9 mouse cellular contexts compared by ENCODE assay signal in genomic region chr6:83710361-83711066, GRCm38 (mm10). TPM values are rescaled to one million over a fixed set of nuclear protein-coding genes. Genes with fewer than 3 reads are reported as not detected.
A peak's percentile ranks its signal among the peaks of the same experiment; 100 is the strongest.
DNase-seq lines count a peak whose midpoint lies in the region; ATAC-seq and TF ChIP-seq lines count a peak whose summit lies in the region.
"Had no signal": no experiment of that assay in that cellular context is flagged by ENCODE, and none has a peak within 500 bp of the region (broad histone marks: within the 10 kb centered on the region; RNA-seq: fewer than 3 reads in every experiment).

No protein-coding gene starts in this region.

- in situ Hi-C loops in Patski (cut with MboI; ENCODE audit: low pct_unique_long_range_greater_than_20kb): no loop called here

- H3K27ac ChIP-seq in kidney, embryonic 15.5 days: no peak overlapping the region
- no peak overlapping the region for H3K27ac ChIP-seq in hindbrain, embryonic 15.5 days (replicated peaks)
- no peak overlapping the region for H3K27ac ChIP-seq in midbrain, embryonic 15.5 days

- no peak for DNase-seq in kidney, adult 9 months
- no peak for DNase-seq in Patski (ENCODE audit: low read depth, low spot score)
- DNase-seq in cerebellum, postnatal 4 days (ENCODE audit: low spot score in 2 of 2): no peak
- DNase-seq in layer of hippocampus, adult 9-11 months: no peak
- no peak for DNase-seq in right cerebral cortex, adult 2 months (ENCODE audit: low spot score in 2 of 2)

- ATAC-seq in kidney, embryonic 15.5 days (replicated peaks; ENCODE audit: low FRiP score): peak; percentile 65
- peak; percentile 9 for ATAC-seq in Patski
- ATAC-seq in hindbrain, embryonic 15.5 days (ENCODE audit: low FRiP score, low read depth): no peak; the same call in 1 of the 2 replicates
- ATAC-seq in midbrain, embryonic 15.5 days (replicated peaks): peak; percentile 37

- 1% methylated on average over 32 of the region's 32 CpGs for WGBS in kidney, embryonic 15.5 days
- WGBS in hindbrain, embryonic 15.5 days: 2% methylated on average over 32 of the region's 32 CpGs
- 0% methylated on average over 32 of the region's 32 CpGs for WGBS in midbrain, embryonic 15.5 days

- peak overlapping the region; percentile 47 for H3K4me3 ChIP-seq in kidney, embryonic 15.5 days (replicated peaks)
- peak overlapping the region; percentile 29 for H3K4me3 ChIP-seq in hindbrain, embryonic 15.5 days
- peak overlapping the region; percentile 31 for H3K4me3 ChIP-seq in midbrain, embryonic 15.5 days

- peaks cover 34% of the 10 kb centered on the region for H3K4me1 ChIP-seq in kidney, embryonic 15.5 days
- peaks cover 26% of the 10 kb centered on the region for H3K4me1 ChIP-seq in hindbrain, embryonic 15.5 days (replicated peaks)
- H3K4me1 ChIP-seq in midbrain, embryonic 15.5 days: peaks cover 14% of the 10 kb centered on the region

- POLR2A ChIA-PET in Patski (lab: Charles Lee): no interaction called here

- CTCF ChIA-PET in Patski (lab: Charles Lee): interaction anchor here (0.7 to 0.9 kb wide), 2 partner anchors 14 to 16 kb away, joined by 3 read pairs; no protein-coding TSS in a partner anchor

- H3K4me2 ChIP-seq in kidney, embryonic 15.5 days: peak overlapping the region; percentile 78
- H3K4me2 ChIP-seq in hindbrain, embryonic 15.5 days: peak overlapping the region; percentile 51
- H3K4me2 ChIP-seq in midbrain, embryonic 15.5 days: peak overlapping the region; percentile 58

- no peak overlapping the region for H3K9ac ChIP-seq in kidney, embryonic 15.5 days
- no peak overlapping the region for H3K9ac ChIP-seq in hindbrain, embryonic 15.5 days
- H3K9ac ChIP-seq in midbrain, embryonic 15.5 days: no peak overlapping the region

- TF ChIP-seq CTCF in Patski (IDR thresholded peaks at IDR 0.05): no peak

- peaks cover 100% of the 10 kb centered on the region for H3K27me3 ChIP-seq in kidney, embryonic 15.5 days
- peaks cover 45% of the 10 kb centered on the region for H3K27me3 ChIP-seq in Patski
- peaks cover 97% of the 10 kb centered on the region for H3K27me3 ChIP-seq in hindbrain, embryonic 15.5 days
- peaks cover 98% of the 10 kb centered on the region for H3K27me3 ChIP-seq in midbrain, embryonic 15.5 days (replicated peaks)

- no peaks in the 10 kb centered on the region for H3K9me3 ChIP-seq in kidney, embryonic 15.5 days (replicated peaks)
- no peaks in the 10 kb centered on the region for H3K9me3 ChIP-seq in hindbrain, embryonic 15.5 days
- no peaks in the 10 kb centered on the region for H3K9me3 ChIP-seq in midbrain, embryonic 15.5 days

- no peaks in the 10 kb centered on the region for H3K36me3 ChIP-seq in kidney, embryonic 15.5 days
- no peaks in the 10 kb centered on the region for H3K36me3 ChIP-seq in hindbrain, embryonic 15.5 days
- no peaks in the 10 kb centered on the region for H3K36me3 ChIP-seq in midbrain, embryonic 15.5 days (replicated peaks)

RNA-seq across cellular contexts. Expression of gene Vax2, which starts 0.6 kb away (rescaled TPM):
- not detected in 2 replicates for polyA plus RNA-seq in kidney, embryonic 15.5 days (2015; fragmentation: Nextera tagmentation; extraction: Ambion mirVana)
- 0.14 TPM for polyA plus RNA-seq in Patski (2021)
- 0.34 TPM in 1 of 2 replicates, not detected in the other for polyA plus RNA-seq in hindbrain, embryonic 15.5 days (2015; fragmentation: Nextera tagmentation; extraction: Ambion mirVana)
- 0.18 and 0.23 TPM in 2 replicates for polyA plus RNA-seq in midbrain, embryonic 15.5 days (2015; fragmentation: Nextera tagmentation; extraction: Ambion mirVana)

RNA-seq across cellular contexts. Expression of gene Atp6v1b1, which starts 32.3 kb away (rescaled TPM):
- 7.0 and 8.1 TPM in 2 replicates for polyA plus RNA-seq in kidney, embryonic 15.5 days (2015; fragmentation: Nextera tagmentation; extraction: Ambion mirVana)
- polyA plus RNA-seq in Patski (2021): not detected
- polyA plus RNA-seq in hindbrain, embryonic 15.5 days (2015; fragmentation: Nextera tagmentation; extraction: Ambion mirVana): 0.17 TPM in 1 of 2 replicates, not detected in the other
- polyA plus RNA-seq in midbrain, embryonic 15.5 days (2015; fragmentation: Nextera tagmentation; extraction: Ambion mirVana): not detected in 2 replicates
- polyA plus RNA-seq: activated CD4-positive, CD25-positive, alpha-beta regulatory T cell, adult 4 months had no signal

RNA-seq across cellular contexts. Expression of gene Cd207, which starts 32.9 kb away (rescaled TPM):
- polyA plus RNA-seq in kidney, embryonic 15.5 days (2015; fragmentation: Nextera tagmentation; extraction: Ambion mirVana): not detected in 2 replicates
- polyA plus RNA-seq in Patski (2021): not detected
- not detected in 2 replicates for polyA plus RNA-seq in hindbrain, embryonic 15.5 days (2015; fragmentation: Nextera tagmentation; extraction: Ambion mirVana)
- not detected in 2 replicates for polyA plus RNA-seq in midbrain, embryonic 15.5 days (2015; fragmentation: Nextera tagmentation; extraction: Ambion mirVana)
- polyA plus RNA-seq: activated CD4-positive, CD25-positive, alpha-beta regulatory T cell, adult 4 months had no signal

RNA-seq across cellular contexts. Expression of gene Ankrd53, which starts 51.9 kb away (rescaled TPM):
- polyA plus RNA-seq in kidney, embryonic 15.5 days (2015; fragmentation: Nextera tagmentation; extraction: Ambion mirVana): not detected in 2 replicates
- polyA plus RNA-seq in Patski (2021): 0.18 TPM
- 0.21 and 0.27 TPM in 2 replicates for polyA plus RNA-seq in hindbrain, embryonic 15.5 days (2015; fragmentation: Nextera tagmentation; extraction: Ambion mirVana)
- polyA plus RNA-seq in midbrain, embryonic 15.5 days (2015; fragmentation: Nextera tagmentation; extraction: Ambion mirVana): 0.22 and 0.36 TPM in 2 replicates
- polyA plus RNA-seq: activated CD4-positive, CD25-positive, alpha-beta regulatory T cell, adult 4 months had no signal

RNA-seq across cellular contexts. Expression of gene Clec4f, which starts 54.5 kb away (rescaled TPM):
- 0.18 TPM in 1 of 2 replicates, not detected in the other for polyA plus RNA-seq in kidney, embryonic 15.5 days (2015; fragmentation: Nextera tagmentation; extraction: Ambion mirVana)
- polyA plus RNA-seq in Patski (2021): not detected
- 0.09 TPM in 1 of 2 replicates, not detected in the other for polyA plus RNA-seq in hindbrain, embryonic 15.5 days (2015; fragmentation: Nextera tagmentation; extraction: Ambion mirVana)
- polyA plus RNA-seq in midbrain, embryonic 15.5 days (2015; fragmentation: Nextera tagmentation; extraction: Ambion mirVana): not detected in 2 replicates
- polyA plus RNA-seq: activated CD4-positive, CD25-positive, alpha-beta regulatory T cell, adult 4 months had no signal
